Mouse (Mus musculus): ENCODE measurements at regions not wholly inside any gene's neighbourhood (a gene's known extent, or its start where the extent isn't known, plus 50 kb on each side); places are given as distances from the start of the nearest gene placed in this dataset.

GRCm38 (mm10) chr5:100258952-100259710, 99.5 kb upstream of the Tmem150c start:
- TF ChIP-seq POLR2A (IDR thresholded peaks at IDR 0.05; ENCODE audit: low read depth, low read length) (no peak), CTCF (IDR thresholded peaks at IDR 0.05; ENCODE audit: borderline replicate concordance, insufficient read depth, low read length) (no peak)

Data from embryonic fibroblast, embryonic 13.5 days (primary cell).